Mouse (Mus musculus): ENCODE measurements around the gene Sipa1l3. TPM values are rescaled to one million over a fixed set of nuclear protein-coding genes. Genes with fewer than 3 reads are reported as not detected.

The Sipa1l3 gene
- polyA plus RNA-seq, 1 experiment from 2014 or later = 21.5 TPM

DNA sequence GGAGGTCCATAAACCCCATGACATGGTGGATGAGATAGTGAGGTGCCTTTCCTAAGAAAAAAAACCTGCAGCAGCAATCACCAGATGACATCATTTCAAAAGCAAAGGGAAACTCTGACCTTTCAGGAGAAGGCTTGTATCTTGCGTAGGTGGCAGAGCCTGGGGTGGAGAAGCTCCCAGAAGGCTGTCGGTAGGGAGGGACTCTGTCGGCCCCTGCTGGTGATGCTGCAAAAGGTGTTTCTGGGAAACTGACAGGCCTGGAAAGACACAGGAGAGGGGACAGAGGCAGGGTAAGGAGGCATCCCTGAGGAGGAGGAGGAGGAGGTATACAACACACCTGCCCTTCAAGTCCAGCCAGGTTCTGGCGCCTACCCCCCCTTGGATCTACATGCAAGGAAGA is 154.4 kb downstream of the Sipa1l3 start:
- Histone ChIP-seq H3K9me3 (no peaks in the 10 kb centered on the region), H3K4me3 (no peak overlapping the region), H3K4me2 (no peak overlapping the region), H3K4me1 (0 out of 2 replicates have a peak, but pooled peaks cover 3% of the 10 kb centered on the region), H3K27me3 (no peaks in the 10 kb centered on the region), H3K27ac (no peak overlapping the region), H3K9ac (no peak overlapping the region), H3K36me3 (peaks cover 39% of the 10 kb centered on the region)
- ATAC-seq (ENCODE audit: insufficient number of reproducible peaks, insufficient read depth, low FRiP score, low TSS enrichment, low read depth) = no peak
- WGBS = 17% methylated on average over 4 of the region's 4 CpGs

DNA sequence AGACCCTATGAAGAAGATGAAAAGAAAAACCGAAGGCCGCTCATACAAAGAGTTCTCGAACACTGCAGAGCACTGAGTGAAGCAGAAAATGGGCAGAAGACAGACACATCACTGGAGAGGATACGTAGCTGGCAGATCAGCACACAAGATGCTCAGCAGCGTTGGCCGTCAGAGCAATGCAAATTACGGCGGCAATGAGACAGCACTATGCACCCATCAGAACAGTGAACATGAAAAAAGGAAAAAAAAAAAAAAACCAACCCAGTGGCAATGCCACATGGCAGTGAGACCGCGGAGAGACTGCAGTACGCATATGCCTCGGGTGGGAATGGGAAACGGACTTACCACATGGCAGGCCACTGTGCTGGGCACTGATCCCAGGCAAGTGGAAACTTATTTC is 156.9 kb downstream of the Sipa1l3 start:
- no peak overlapping the region for H3K4me2 ChIP-seq
- H3K9me3 ChIP-seq = no peaks in the 10 kb centered on the region
- no peak overlapping the region for H3K4me3 ChIP-seq
- no peak overlapping the region for H3K27ac ChIP-seq
- H3K4me1 ChIP-seq = no peaks in the 10 kb centered on the region
- ATAC-seq (ENCODE audit: insufficient number of reproducible peaks, insufficient read depth, low FRiP score, low TSS enrichment, low read depth) = no peak
- H3K36me3 ChIP-seq = peaks cover 55% of the 10 kb centered on the region
- no peaks in the 10 kb centered on the region for H3K27me3 ChIP-seq
- H3K9ac ChIP-seq = no peak overlapping the region
- 95% methylated on average over 13 of the region's 13 CpGs for WGBS

DNA sequence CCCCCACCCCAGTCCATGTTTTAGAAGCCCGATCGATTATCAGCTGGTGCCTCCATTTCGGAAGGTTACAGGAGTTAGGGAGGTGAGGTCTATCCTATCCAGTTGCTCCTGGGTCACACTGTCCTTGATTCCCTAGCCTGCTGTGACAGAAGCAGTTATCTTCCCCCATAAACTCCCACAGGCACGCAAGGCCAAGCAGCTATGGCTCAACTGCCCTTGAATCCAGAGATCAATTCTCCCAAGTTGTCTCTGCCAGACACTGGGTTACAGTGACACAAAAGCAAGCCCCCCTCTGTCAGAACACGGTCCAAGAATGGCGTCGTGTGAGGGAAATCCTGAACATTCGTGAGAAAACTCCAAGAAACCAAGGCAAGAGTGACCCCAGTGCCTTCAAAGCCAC is 163.0 kb downstream of the Sipa1l3 start:
- peaks cover 65% of the 10 kb centered on the region for H3K36me3 ChIP-seq
- no peaks in the 10 kb centered on the region for H3K27me3 ChIP-seq
- no peak overlapping the region for H3K4me3 ChIP-seq
- H3K27ac ChIP-seq = no peak overlapping the region
- no peak overlapping the region for H3K9ac ChIP-seq
- no peaks in the 10 kb centered on the region for H3K9me3 ChIP-seq
- H3K4me2 ChIP-seq = no peak overlapping the region
- 94% methylated on average over 8 of the region's 8 CpGs for WGBS
- H3K4me1 ChIP-seq = no peaks in the 10 kb centered on the region
- no peak for ATAC-seq (ENCODE audit: insufficient number of reproducible peaks, insufficient read depth, low FRiP score, low TSS enrichment, low read depth)

DNA sequence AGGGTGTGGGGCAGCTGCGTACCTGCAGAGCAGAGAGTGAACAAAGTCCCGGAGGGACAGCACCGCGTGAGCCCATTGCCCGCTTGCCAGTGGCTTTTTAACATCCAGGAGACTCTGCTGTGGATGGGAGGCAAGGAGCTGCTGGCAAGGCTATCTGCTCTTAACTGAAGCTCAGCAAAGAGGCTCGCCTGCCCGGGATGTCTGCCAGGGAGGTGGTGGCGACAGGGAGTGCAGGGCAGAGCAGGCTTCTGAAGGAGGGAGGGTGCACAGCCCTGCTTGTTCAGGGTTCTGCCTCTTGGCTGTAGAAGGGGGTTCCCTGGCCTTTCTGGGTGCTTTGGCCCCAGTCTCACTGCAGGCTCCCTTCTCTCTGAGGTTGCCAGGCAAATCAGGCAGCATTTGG is 164.3 kb downstream of the Sipa1l3 start:
- Histone ChIP-seq H3K27ac (no peak overlapping the region), H3K9me3 (no peaks in the 10 kb centered on the region), H3K4me1 (no peaks in the 10 kb centered on the region), H3K4me2 (no peak overlapping the region), H3K27me3 (no peaks in the 10 kb centered on the region), H3K4me3 (no peak overlapping the region), H3K9ac (peak overlapping the region; percentile 21; the same call in 1 of the 2 replicates), H3K36me3 (peaks cover 71% of the 10 kb centered on the region)
- 85% methylated on average over 8 of the region's 8 CpGs for WGBS
- no peak for ATAC-seq (ENCODE audit: insufficient number of reproducible peaks, insufficient read depth, low FRiP score, low TSS enrichment, low read depth)

DNA sequence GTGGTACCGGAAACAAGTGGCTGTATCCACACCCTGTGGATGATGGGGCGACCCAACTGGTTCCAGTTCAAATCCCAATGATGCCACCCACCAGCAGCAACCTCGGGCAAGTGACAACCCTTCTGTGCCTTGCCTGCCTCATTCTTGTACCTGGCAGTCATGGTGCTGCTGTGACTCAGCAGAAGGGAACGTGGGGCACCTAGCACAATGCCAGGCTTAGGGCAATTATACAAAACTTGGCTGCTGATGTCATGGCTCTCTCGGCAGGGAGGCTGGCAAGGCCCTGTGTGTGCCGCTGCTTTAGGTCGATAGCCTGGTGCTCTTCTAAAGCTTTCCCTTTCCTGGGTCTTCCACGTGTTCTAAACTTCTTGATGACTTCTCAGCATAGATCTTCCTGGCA is 166.2 kb downstream of the Sipa1l3 start:
- 89% methylated on average over 8 of the region's 8 CpGs for WGBS
- Histone ChIP-seq H3K27ac (no peak overlapping the region), H3K4me1 (no peaks in the 10 kb centered on the region), H3K4me2 (no peak overlapping the region), H3K9ac (no peak overlapping the region), H3K4me3 (no peak overlapping the region), H3K9me3 (no peaks in the 10 kb centered on the region), H3K27me3 (no peaks in the 10 kb centered on the region), H3K36me3 (peaks cover 77% of the 10 kb centered on the region)
- no peak for ATAC-seq (ENCODE audit: insufficient number of reproducible peaks, insufficient read depth, low FRiP score, low TSS enrichment, low read depth)

DNA sequence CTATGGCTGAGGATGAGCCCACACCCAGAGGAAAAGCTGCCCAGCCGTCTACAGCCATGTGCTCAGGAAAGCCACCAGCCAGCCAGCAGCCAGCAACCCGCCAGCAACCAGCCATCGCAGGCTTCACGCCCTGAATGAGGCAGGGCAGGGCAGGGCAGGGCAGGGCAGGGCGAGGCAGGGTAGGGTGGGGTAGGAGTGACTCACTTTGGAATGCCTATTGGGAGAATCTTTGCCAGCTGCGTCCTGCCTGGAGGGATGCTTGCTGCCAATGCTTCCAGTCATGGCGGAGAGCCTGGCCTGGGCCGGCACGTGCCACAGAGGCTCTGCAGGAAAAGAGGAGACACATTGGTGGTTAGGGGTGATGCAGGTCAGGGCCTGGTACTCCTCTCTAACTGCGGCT is 168.0 kb downstream of the Sipa1l3 start:
- no peaks in the 10 kb centered on the region for H3K9me3 ChIP-seq
- no peak for ATAC-seq (ENCODE audit: insufficient number of reproducible peaks, insufficient read depth, low FRiP score, low TSS enrichment, low read depth)

DNA sequence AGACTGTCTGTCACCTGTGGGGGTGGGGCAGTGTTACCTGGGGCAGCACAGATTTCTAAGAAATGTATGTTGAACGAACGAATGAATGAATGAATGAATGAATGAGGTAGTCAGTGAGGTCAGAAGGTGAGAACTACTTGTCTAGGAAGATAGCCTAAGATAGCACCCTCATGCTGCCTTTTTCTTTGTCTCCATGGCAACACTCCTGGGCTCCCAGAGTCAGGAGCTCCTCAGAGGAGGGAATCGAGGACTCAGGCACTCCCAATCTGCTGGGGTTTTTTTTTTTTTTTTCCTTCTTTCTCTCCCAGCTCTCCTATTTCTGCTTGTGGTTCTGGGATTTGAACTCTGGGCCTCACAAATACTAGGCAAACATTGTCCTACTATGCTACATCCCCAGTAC is 172.2 kb downstream of the Sipa1l3 start:
- Histone ChIP-seq H3K36me3 (peaks cover 57% of the 10 kb centered on the region), H3K4me2 (no peak overlapping the region), H3K9me3 (no peaks in the 10 kb centered on the region), H3K4me3 (no peak overlapping the region), H3K9ac (no peak overlapping the region), H3K4me1 (peaks cover 17% of the 10 kb centered on the region; the same call in 1 of the 2 replicates), H3K27ac (no peak overlapping the region), H3K27me3 (no peaks in the 10 kb centered on the region)
- WGBS = 74% methylated on average over 3 of the region's 3 CpGs
- ATAC-seq (ENCODE audit: insufficient number of reproducible peaks, insufficient read depth, low FRiP score, low TSS enrichment, low read depth) = no peak

More for the DNA sequence above, 168.0 kb downstream of the Sipa1l3 start:
- 83% methylated on average over 10 of the region's 10 CpGs for WGBS
- Histone ChIP-seq H3K36me3 (peaks cover 73% of the 10 kb centered on the region), H3K4me3 (no peak overlapping the region), H3K27ac (no peak overlapping the region), H3K27me3 (no peaks in the 10 kb centered on the region), H3K9ac (no peak overlapping the region), H3K4me2 (no peak overlapping the region), H3K4me1 (no peaks in the 10 kb centered on the region)

DNA sequence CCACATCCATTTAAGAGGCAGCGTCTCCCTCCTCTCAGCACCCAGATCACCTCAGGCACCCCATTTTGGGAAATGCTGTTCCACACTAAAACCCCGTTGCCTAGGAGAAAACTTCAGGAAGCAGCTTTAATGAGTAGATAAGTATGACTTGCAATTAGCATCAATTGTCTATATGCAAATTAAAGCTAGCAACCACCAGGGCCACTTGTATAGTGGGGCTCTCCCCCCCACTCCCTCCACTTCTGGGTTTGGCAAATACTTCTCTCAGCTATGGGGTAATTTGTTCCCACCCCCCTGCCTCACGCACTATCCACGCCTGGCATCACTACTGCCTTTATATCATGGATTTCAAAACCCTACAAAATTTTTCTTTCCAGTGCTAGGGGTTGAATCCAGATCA is 172.9 kb downstream of the Sipa1l3 start:
- no peak for ATAC-seq (ENCODE audit: insufficient number of reproducible peaks, insufficient read depth, low FRiP score, low TSS enrichment, low read depth)
- peaks cover 53% of the 10 kb centered on the region for H3K36me3 ChIP-seq
- H3K4me3 ChIP-seq = no peak overlapping the region
- 79% methylated on average over 4 of the region's 4 CpGs for WGBS
- H3K9me3 ChIP-seq = no peaks in the 10 kb centered on the region
- H3K27ac ChIP-seq = no peak overlapping the region
- no peaks in the 10 kb centered on the region for H3K27me3 ChIP-seq
- no peak overlapping the region for H3K4me2 ChIP-seq
- H3K4me1 ChIP-seq = peaks cover 21% of the 10 kb centered on the region; the same call in 1 of the 2 replicates
- no peak overlapping the region for H3K9ac ChIP-seq

DNA sequence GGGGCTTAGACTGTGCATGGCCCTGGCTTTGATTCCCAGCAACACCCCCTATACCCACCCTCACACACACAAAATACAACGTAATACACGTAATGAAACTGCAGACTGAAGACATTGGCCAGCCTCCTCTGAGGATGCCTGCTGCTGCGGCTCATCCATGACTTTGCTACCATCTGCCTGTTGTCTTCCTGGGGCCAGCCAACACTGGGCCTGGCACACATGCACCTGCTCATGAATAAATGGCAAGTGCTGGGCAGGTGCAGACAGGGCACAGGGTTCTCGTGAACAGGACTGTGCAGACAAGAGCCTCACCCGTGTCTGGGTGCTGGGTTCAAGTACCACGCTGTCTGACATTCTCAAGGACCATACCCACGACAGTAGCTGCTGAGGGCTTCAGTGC is 174.7 kb downstream of the Sipa1l3 start:
- H3K27me3 ChIP-seq = no peaks in the 10 kb centered on the region
- no peak overlapping the region for H3K9ac ChIP-seq
- H3K4me1 ChIP-seq = peaks cover 21% of the 10 kb centered on the region; the same call in 1 of the 2 replicates
- no peak for ATAC-seq (ENCODE audit: insufficient number of reproducible peaks, insufficient read depth, low FRiP score, low TSS enrichment, low read depth)
- H3K27ac ChIP-seq = no peak overlapping the region
- no peaks in the 10 kb centered on the region for H3K9me3 ChIP-seq
- WGBS = 90% methylated on average over 7 of the region's 7 CpGs
- H3K4me2 ChIP-seq = no peak overlapping the region
- peaks cover 40% of the 10 kb centered on the region for H3K36me3 ChIP-seq
- H3K4me3 ChIP-seq = no peak overlapping the region

DNA sequence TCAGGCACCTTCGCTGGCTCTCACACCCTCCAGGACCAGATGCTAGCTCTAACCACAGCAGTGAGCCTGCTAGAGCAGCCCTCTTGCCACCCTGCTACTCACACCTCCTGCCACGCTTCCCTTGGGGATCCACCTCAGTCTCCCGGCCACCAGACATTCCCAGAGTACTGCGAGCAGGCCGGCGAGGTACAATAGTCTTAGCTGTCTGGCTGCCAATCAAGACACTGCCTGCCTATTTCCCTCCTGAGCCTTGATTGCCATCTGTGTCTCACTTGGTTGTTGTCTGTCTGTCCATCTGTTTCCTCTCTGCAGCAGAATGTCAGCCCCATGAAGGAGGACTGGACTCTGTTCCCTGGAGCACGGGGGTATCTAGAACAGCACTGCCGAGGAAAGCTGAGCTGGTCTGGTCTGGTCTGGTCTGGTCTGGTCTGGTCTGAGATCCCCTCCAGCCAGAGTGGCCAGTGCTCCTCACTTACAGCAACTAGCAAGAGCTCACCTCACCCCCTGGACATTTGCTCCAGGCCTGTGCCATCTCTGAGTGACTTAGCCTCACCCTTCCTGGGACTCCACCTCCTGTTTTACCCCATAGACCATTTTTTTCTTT is 175.8 kb downstream of the Sipa1l3 start:
- 41% methylated on average over 8 of the region's 8 CpGs for WGBS
- Histone ChIP-seq H3K4me3 (no peak overlapping the region), H3K9me3 (no peaks in the 10 kb centered on the region), H3K27ac (peak overlapping the region; percentile 52), H3K4me2 (no peak overlapping the region; the same call in 1 of the 2 replicates), H3K27me3 (no peaks in the 10 kb centered on the region), H3K36me3 (peaks cover 37% of the 10 kb centered on the region), H3K9ac (0 out of 2 replicates have a peak overlapping the region, but pooled peaks have one; percentile 3), H3K4me1 (peaks cover 21% of the 10 kb centered on the region; the same call in 1 of the 2 replicates)
- no peak for ATAC-seq (ENCODE audit: insufficient number of reproducible peaks, insufficient read depth, low FRiP score, low TSS enrichment, low read depth)

DNA sequence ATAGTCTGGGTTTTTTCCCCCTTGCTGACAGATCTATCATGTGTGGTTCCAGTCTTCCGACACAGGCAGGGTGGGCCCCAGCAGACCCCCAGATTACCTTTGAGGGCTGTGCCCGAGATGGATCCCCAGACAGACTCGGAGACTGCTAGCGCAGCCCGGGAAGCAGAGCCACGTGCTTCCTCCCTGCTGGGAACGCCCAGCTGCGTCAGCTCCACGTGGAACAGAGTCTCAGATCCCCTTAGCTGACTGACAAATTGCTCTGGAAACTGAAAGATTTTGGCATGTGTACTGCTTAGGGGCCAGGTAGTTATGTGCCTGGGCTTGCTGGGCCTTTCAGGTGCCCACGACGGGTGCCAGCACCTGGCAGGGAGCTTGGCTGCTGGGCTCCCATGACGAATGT is 176.7 kb downstream of the Sipa1l3 start:
- 0 out of 2 replicates have a peak, but pooled peaks have one; percentile 21 for ATAC-seq (ENCODE audit: insufficient number of reproducible peaks, insufficient read depth, low FRiP score, low TSS enrichment, low read depth)
- Histone ChIP-seq H3K27ac (peak overlapping the region; percentile 52; the same call in 1 of the 2 replicates), H3K4me2 (no peak overlapping the region), H3K9ac (0 out of 2 replicates have a peak overlapping the region, but pooled peaks have one; percentile 3), H3K27me3 (no peaks in the 10 kb centered on the region), H3K4me3 (no peak overlapping the region), H3K9me3 (no peaks in the 10 kb centered on the region), H3K4me1 (peaks cover 21% of the 10 kb centered on the region; the same call in 1 of the 2 replicates), H3K36me3 (peaks cover 38% of the 10 kb centered on the region)
- 48% methylated on average over 12 of the region's 12 CpGs for WGBS

DNA sequence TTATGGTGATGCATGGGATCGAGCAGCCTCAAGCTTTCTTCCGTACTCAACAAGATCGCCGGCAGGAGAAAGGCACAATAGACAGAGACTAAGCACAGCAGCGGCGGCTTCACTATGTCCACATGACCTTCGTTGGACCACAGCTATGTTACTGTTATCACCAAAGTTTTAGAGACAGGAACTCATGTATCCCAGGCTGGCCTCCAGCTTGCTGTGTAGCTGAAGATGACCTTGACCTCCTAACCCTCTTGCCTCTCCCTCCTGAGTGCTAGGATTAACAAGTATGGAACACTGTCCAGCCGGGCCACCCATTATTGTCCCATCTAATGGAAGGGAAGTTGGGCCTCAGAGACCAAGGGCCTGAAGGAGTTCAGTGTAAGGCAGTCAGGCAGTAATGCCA is 177.6 kb downstream of the Sipa1l3 start:
- no peak for ATAC-seq (ENCODE audit: insufficient number of reproducible peaks, insufficient read depth, low FRiP score, low TSS enrichment, low read depth)
- Histone ChIP-seq H3K4me3 (no peak overlapping the region), H3K36me3 (peaks cover 38% of the 10 kb centered on the region), H3K27ac (no peak overlapping the region), H3K27me3 (no peaks in the 10 kb centered on the region), H3K9me3 (no peaks in the 10 kb centered on the region), H3K4me1 (peaks cover 21% of the 10 kb centered on the region; the same call in 1 of the 2 replicates), H3K9ac (no peak overlapping the region), H3K4me2 (no peak overlapping the region)
- 91% methylated on average over 8 of the region's 8 CpGs for WGBS
